Mouse (Mus musculus) layer of hippocampus, adult 11-12 months (tissue): ENCODE data around the gene Cfap221.

Experiments
- DNase-seq: peaks from one replicate; pipeline ENCODE4 v3.0.0; 2022; ENCODE audit warnings: low spot score

Gene Cfap221

GRCm38 (mm10) chr1:119996798-119997581, at the start of gene Cfap221:
TSS of gene Cfap221 (minus strand) at chr1:119997234.
- DNase-seq = peak; percentile 55

GRCm38 (mm10) chr1:120044584-120044983, 47.5 kb upstream of the Cfap221 start:
- DNase-seq = no peak

GRCm38 (mm10) chr1:120042421-120042820, 45.4 kb upstream of the Cfap221 start:
- no peak for DNase-seq

- no peak for DNase-seq
Measured at GRCm38 (mm10) chr1:120038594-120038993, 41.6 kb upstream of the Cfap221 start.

- DNase-seq = no peak
Measured at GRCm38 (mm10) chr1:120037021-120037683, 40.1 kb upstream of the Cfap221 start.

- no peak for DNase-seq
Measured at GRCm38 (mm10) chr1:120035456-120036034, 38.5 kb upstream of the Cfap221 start.

- DNase-seq = no peak
Measured at GRCm38 (mm10) chr1:120034793-120035192, 37.8 kb upstream of the Cfap221 start.

- no peak for DNase-seq
Measured at GRCm38 (mm10) chr1:120033469-120033854, 36.4 kb upstream of the Cfap221 start.

- DNase-seq = peak; percentile 79
Measured at GRCm38 (mm10) chr1:120032804-120033468, 35.9 kb upstream of the Cfap221 start.

- no peak for DNase-seq
Measured at GRCm38 (mm10) chr1:120030474-120030873, 33.4 kb upstream of the Cfap221 start.

- no peak for DNase-seq
Measured at GRCm38 (mm10) chr1:120027693-120028092, 30.7 kb upstream of the Cfap221 start.

GRCm38 (mm10) chr1:120025050-120025439, 28.0 kb upstream of the Cfap221 start:
- no peak for DNase-seq

GRCm38 (mm10) chr1:120024331-120025049, 27.5 kb upstream of the Cfap221 start:
- DNase-seq = no peak

GRCm38 (mm10) chr1:120021951-120022350, 24.9 kb upstream of the Cfap221 start:
- DNase-seq = no peak

GRCm38 (mm10) chr1:120020322-120020897, 23.4 kb upstream of the Cfap221 start:
- DNase-seq = no peak

- no peak for DNase-seq
Measured at GRCm38 (mm10) chr1:120019428-120019827, 22.4 kb upstream of the Cfap221 start.

- DNase-seq = no peak
Measured at GRCm38 (mm10) chr1:120018900-120019299, 21.9 kb upstream of the Cfap221 start.

- DNase-seq = no peak
Measured at GRCm38 (mm10) chr1:120016240-120016639, 19.2 kb upstream of the Cfap221 start.

- peak; percentile 74 for DNase-seq
Measured at GRCm38 (mm10) chr1:120013111-120013510, 16.1 kb upstream of the Cfap221 start.

- DNase-seq = no peak
Measured at GRCm38 (mm10) chr1:120012638-120013037, 15.6 kb upstream of the Cfap221 start.

GRCm38 (mm10) chr1:120007851-120008588, 11.0 kb upstream of the Cfap221 start:
- no peak for DNase-seq
